Mouse (Mus musculus): Measurements from ENCODE around the gene Krt27. TPM values are rescaled to one million over a fixed set of nuclear protein-coding genes. Genes with fewer than 3 reads are reported as not detected.
A peak's percentile ranks its signal among the peaks of the same experiment; 100 is the strongest.

Gene Krt27
- polyA plus RNA-seq, 1 experiment from 2014 or later = not detected

DNA sequence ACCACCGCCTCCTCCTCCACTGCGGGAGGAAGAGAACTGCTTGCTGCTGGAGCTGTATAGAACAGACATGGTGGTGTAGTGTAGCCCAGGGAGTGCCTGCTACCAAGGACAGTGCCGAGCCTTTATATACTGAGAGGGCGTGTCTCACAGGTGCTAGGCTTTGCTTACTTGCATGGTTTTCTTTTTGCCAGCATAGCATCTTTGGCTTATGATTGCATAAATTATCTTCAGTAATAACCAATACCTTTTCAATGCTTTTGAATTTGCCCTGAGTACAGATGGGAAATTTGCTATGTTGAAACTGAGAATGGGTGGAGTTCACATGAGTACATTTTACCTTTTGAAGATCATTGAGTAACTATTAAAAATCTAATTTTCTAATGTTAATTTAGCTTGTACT, 38.4 kb upstream of the Krt27 start, which contains the start of gene Krt10:
Gene Krt10, minus strand, starts transcription at position 101 of the 400 bp plus-strand sequence.
- Histone ChIP-seq H3K4me2 (ENCODE audit: low read depth, low read length) (no peak within 1 kb of the TSS), H3K27me3 (ENCODE audit: control insufficient read depth, insufficient read depth, low read length) (peaks cover 4% of the 10 kb centered on the region; the same call in 1 of the 2 replicates), H3K9me3 (replicated peaks; ENCODE audit: control insufficient read depth, low read length) (no peaks in the 10 kb centered on the region), H3K4me3 (ENCODE audit: low read length) (no peak within 1 kb of the TSS), H3K4me1 (ENCODE audit: control insufficient read depth, insufficient read depth, low read length) (peaks cover 3% of the 10 kb centered on the region; the same call in 1 of the 2 replicates), H3K36me3 (ENCODE audit: control insufficient read depth, insufficient read depth) (no peaks in the 10 kb centered on the region), H3K27ac (ENCODE audit: low read length) (no peak within 1 kb of the TSS), H3K9ac (ENCODE audit: low read length) (no peak within 1 kb of the TSS)
- no peak for ATAC-seq (replicated peaks; ENCODE audit: extremely low read depth, insufficient read depth, low FRiP score)
- WGBS = 75% methylated on average over 4 of the region's 4 CpGs

- H3K36me3 ChIP-seq (ENCODE audit: control insufficient read depth, insufficient read depth) = no peaks in the 10 kb centered on the region
- no peak overlapping the region for H3K9ac ChIP-seq (ENCODE audit: low read length)
- 91% methylated on average over 18 of the region's 18 CpGs for WGBS
Observed at GRCm38 (mm10) chr11:99388661-99389060, 37.8 kb upstream of the Krt27 start.

DNA sequence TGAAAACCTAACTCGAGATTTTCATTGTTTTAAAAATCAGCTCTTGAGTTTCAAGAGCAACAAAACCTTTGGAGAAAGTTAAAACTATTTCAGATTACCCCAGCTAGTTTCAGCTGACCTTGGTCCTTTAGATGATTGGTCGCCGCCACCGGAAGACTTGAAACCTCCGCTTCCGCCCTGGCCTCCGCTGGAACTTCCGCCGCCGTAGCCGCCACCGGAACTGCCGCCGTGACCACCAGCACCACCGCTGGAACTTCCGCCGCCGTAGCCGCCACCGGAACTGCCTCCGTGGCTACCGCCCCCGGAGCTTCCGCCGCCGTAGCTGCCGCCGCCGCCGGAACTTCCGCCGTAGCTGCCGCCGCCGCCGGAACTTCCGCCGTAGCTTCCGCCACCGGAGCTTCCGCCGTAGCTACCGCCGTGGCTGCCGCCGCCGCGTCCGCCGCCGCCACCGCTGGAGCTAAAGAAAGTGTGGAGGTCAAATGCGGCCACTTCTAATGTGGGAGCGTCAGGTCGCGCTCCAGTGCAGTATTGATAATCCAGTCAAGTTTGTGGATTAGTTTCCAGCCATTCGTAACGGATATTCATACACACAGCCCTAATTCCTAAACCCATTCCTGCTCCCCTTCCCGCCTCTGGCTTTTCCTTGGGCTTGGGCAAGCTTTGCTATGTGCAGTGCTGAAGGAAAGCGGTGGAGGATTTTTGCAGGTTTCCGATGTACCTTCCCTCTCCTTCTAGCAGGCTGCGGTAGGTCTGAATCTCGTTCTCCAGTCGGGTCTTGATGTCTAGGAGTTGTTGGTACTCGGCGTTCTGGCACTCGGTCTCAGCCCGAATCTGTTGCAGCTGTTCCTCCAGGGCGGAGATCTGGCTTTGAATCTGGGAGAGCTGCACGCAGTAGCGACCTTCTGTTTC, 35.2 kb upstream of the Krt27 start:
- H3K9ac ChIP-seq (ENCODE audit: low read length) = peak overlapping the region; percentile 81

More at GRCm38 (mm10) chr11:99388661-99389060, 37.8 kb upstream of the Krt27 start:
- H3K4me1 ChIP-seq (ENCODE audit: control insufficient read depth, insufficient read depth, low read length) = peaks cover 3% of the 10 kb centered on the region; the same call in 1 of the 2 replicates
- no peak for ATAC-seq (replicated peaks; ENCODE audit: extremely low read depth, insufficient read depth, low FRiP score)
- H3K9me3 ChIP-seq (replicated peaks; ENCODE audit: control insufficient read depth, low read length) = no peaks in the 10 kb centered on the region
- no peak overlapping the region for H3K4me3 ChIP-seq (ENCODE audit: low read length)
- H3K27ac ChIP-seq (ENCODE audit: low read length) = no peak overlapping the region
- H3K27me3 ChIP-seq (ENCODE audit: control insufficient read depth, insufficient read depth, low read length) = peaks cover 7% of the 10 kb centered on the region; the same call in 1 of the 2 replicates
- no peak overlapping the region for H3K4me2 ChIP-seq (ENCODE audit: low read depth, low read length)

GRCm38 (mm10) chr11:99379568-99379967, 28.7 kb upstream of the Krt27 start:
- no peaks in the 10 kb centered on the region for H3K9me3 ChIP-seq (replicated peaks; ENCODE audit: control insufficient read depth, low read length)
- peaks cover 11% of the 10 kb centered on the region for H3K27me3 ChIP-seq (ENCODE audit: control insufficient read depth, insufficient read depth, low read length)
- H3K4me1 ChIP-seq (ENCODE audit: control insufficient read depth, insufficient read depth, low read length) = no peaks in the 10 kb centered on the region
- no peak overlapping the region for H3K27ac ChIP-seq (ENCODE audit: low read length)
- no peak overlapping the region for H3K9ac ChIP-seq (ENCODE audit: low read length)
- H3K36me3 ChIP-seq (ENCODE audit: control insufficient read depth, insufficient read depth) = no peaks in the 10 kb centered on the region
- WGBS = 19% methylated on average over 5 of the region's 5 CpGs
- ATAC-seq (replicated peaks; ENCODE audit: extremely low read depth, insufficient read depth, low FRiP score) = no peak
- no peak overlapping the region for H3K4me2 ChIP-seq (ENCODE audit: low read depth, low read length)
- H3K4me3 ChIP-seq (ENCODE audit: low read length) = no peak overlapping the region

More for the DNA sequence above, 35.2 kb upstream of the Krt27 start:
- H3K4me2 ChIP-seq (ENCODE audit: low read depth, low read length) = peak overlapping the region; percentile 74
- no peaks in the 10 kb centered on the region for H3K9me3 ChIP-seq (replicated peaks; ENCODE audit: control insufficient read depth, low read length)
- peaks cover 3% of the 10 kb centered on the region; the same call in 1 of the 2 replicates for H3K4me1 ChIP-seq (ENCODE audit: control insufficient read depth, insufficient read depth, low read length)
- 2% methylated on average over 71 of the region's 71 CpGs for WGBS
- peak overlapping the region; percentile 97 for H3K27ac ChIP-seq (ENCODE audit: low read length)
- no peaks in the 10 kb centered on the region for H3K36me3 ChIP-seq (ENCODE audit: control insufficient read depth, insufficient read depth)
- peak; percentile 86 for ATAC-seq (replicated peaks; ENCODE audit: extremely low read depth, insufficient read depth, low FRiP score)
- H3K27me3 ChIP-seq (ENCODE audit: control insufficient read depth, insufficient read depth, low read length) = peaks cover 8% of the 10 kb centered on the region; the same call in 1 of the 2 replicates
- H3K4me3 ChIP-seq (ENCODE audit: low read length) = peak overlapping the region; percentile 78

DNA sequence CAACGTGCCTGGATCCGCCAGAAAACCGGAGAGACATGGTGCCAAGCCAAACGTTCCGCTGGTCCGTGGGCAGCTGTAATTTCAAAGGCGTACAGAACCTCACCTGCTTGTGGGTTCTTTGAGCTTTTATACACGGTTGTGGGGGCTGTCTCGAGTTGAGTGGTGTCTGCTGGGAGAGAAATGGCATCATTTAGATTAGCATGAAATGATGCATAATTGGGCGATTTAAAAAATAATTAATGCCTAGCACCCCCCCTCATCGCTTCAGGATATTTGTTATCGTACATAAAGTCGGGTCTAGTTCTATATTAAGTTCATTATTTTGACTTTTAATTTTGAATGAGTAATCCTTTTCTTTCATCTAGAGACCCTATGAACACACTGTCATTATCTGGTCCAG, 23.9 kb upstream of the Krt27 start, which contains the start of gene Krt28:
Gene Krt28, minus strand, starts transcription at position 101 of the 400 bp plus-strand sequence.
- Histone ChIP-seq H3K4me2 (ENCODE audit: low read depth, low read length) (no peak within 1 kb of the TSS), H3K4me3 (ENCODE audit: low read length) (no peak within 1 kb of the TSS), H3K27me3 (ENCODE audit: control insufficient read depth, insufficient read depth, low read length) (peaks cover 4% of the 10 kb centered on the region), H3K36me3 (ENCODE audit: control insufficient read depth, insufficient read depth) (no peaks in the 10 kb centered on the region), H3K9ac (ENCODE audit: low read length) (no peak within 1 kb of the TSS), H3K27ac (ENCODE audit: low read length) (no peak within 1 kb of the TSS), H3K4me1 (ENCODE audit: control insufficient read depth, insufficient read depth, low read length) (no peaks in the 10 kb centered on the region), H3K9me3 (replicated peaks; ENCODE audit: control insufficient read depth, low read length) (no peaks in the 10 kb centered on the region)
- no peak for ATAC-seq (replicated peaks; ENCODE audit: extremely low read depth, insufficient read depth, low FRiP score)
- WGBS = 74% methylated on average over 13 of the region's 13 CpGs

DNA sequence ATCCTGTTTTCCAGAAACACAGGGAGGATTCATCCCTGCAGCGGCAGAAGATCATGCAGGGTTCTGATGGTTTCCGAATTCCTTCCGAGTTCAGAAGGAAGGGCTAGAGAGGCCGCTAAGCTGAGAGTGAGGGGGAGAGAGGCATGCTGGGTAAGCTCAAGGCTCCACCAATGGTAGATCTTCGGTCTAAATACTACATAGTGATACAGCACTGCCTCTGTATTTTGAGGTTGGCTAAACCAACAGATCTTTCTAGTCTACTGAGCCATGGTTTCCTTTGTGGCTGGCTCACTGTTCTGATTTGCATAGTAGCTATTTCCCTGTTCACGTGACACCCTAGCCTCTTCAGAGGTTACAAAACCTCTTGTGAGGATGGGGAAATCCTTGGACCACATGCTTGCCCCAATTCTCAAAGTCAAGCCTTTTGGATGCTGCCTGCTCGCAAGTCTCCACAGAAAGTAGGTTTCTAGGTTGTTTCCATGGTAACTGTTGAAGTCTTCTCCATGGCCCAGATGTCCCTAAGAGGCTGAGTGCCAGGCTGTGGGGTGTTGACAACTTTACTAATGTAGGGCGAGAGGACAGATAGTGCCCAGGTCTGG, 19.0 kb upstream of the Krt27 start:
- no peak overlapping the region for H3K27ac ChIP-seq (ENCODE audit: low read length)
- no peak overlapping the region for H3K4me3 ChIP-seq (ENCODE audit: low read length)
- no peak for ATAC-seq (replicated peaks; ENCODE audit: extremely low read depth, insufficient read depth, low FRiP score)
- H3K9ac ChIP-seq (ENCODE audit: low read length) = no peak overlapping the region
- H3K4me1 ChIP-seq (ENCODE audit: control insufficient read depth, insufficient read depth, low read length) = no peaks in the 10 kb centered on the region
- no peaks in the 10 kb centered on the region for H3K9me3 ChIP-seq (replicated peaks; ENCODE audit: control insufficient read depth, low read length)
- WGBS = 79% methylated on average over 8 of the region's 8 CpGs
- H3K4me2 ChIP-seq (ENCODE audit: low read depth, low read length) = no peak overlapping the region
- peaks cover 8% of the 10 kb centered on the region; the same call in 1 of the 2 replicates for H3K27me3 ChIP-seq (ENCODE audit: control insufficient read depth, insufficient read depth, low read length)
- H3K36me3 ChIP-seq (ENCODE audit: control insufficient read depth, insufficient read depth) = no peaks in the 10 kb centered on the region

- no peaks in the 10 kb centered on the region for H3K4me1 ChIP-seq (ENCODE audit: control insufficient read depth, insufficient read depth, low read length)
- H3K27me3 ChIP-seq (ENCODE audit: control insufficient read depth, insufficient read depth, low read length) = peaks cover 5% of the 10 kb centered on the region; the same call in 1 of the 2 replicates
- no peak for ATAC-seq (replicated peaks; ENCODE audit: extremely low read depth, insufficient read depth, low FRiP score)
- no peak overlapping the region for H3K27ac ChIP-seq (ENCODE audit: low read length)
- H3K4me2 ChIP-seq (ENCODE audit: low read depth, low read length) = no peak overlapping the region
- no peak overlapping the region for H3K9ac ChIP-seq (ENCODE audit: low read length)
- H3K9me3 ChIP-seq (replicated peaks; ENCODE audit: control insufficient read depth, low read length) = no peaks in the 10 kb centered on the region
- WGBS = 9% methylated on average over 3 of the region's 3 CpGs
- H3K4me3 ChIP-seq (ENCODE audit: low read length) = no peak overlapping the region
- H3K36me3 ChIP-seq (ENCODE audit: control insufficient read depth, insufficient read depth) = no peaks in the 10 kb centered on the region
Observed at GRCm38 (mm10) chr11:99369229-99369628, 18.3 kb upstream of the Krt27 start.

DNA sequence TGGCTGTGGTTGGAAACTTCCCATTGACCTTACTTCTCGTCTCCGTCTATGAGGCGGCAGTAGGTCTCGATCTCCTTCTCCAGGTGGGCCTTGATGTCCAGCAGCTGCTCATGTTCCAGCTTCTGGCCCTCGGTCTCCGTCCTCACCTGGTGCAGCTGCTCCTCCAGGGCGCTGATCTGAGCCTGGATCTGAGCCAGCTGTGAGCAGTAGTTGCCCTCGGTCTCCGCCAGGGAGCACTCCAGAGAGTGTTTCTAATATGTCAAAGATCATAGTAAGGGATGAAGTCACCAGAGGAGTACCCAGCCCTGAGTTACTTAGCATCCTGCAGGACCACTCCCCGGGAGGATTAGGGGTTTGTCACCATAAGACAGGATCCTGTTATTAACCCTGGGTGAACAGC, 15.9 kb upstream of the Krt27 start:
- WGBS = 35% methylated on average over 10 of the region's 10 CpGs
- Histone ChIP-seq H3K9ac (ENCODE audit: low read length) (no peak overlapping the region), H3K27me3 (ENCODE audit: control insufficient read depth, insufficient read depth, low read length) (peaks cover 5% of the 10 kb centered on the region; the same call in 1 of the 2 replicates), H3K36me3 (ENCODE audit: control insufficient read depth, insufficient read depth) (no peaks in the 10 kb centered on the region), H3K4me3 (ENCODE audit: low read length) (no peak overlapping the region), H3K4me1 (ENCODE audit: control insufficient read depth, insufficient read depth, low read length) (no peaks in the 10 kb centered on the region), H3K9me3 (replicated peaks; ENCODE audit: control insufficient read depth, low read length) (no peaks in the 10 kb centered on the region), H3K27ac (ENCODE audit: low read length) (no peak overlapping the region), H3K4me2 (ENCODE audit: low read depth, low read length) (no peak overlapping the region)
- ATAC-seq (replicated peaks; ENCODE audit: extremely low read depth, insufficient read depth, low FRiP score) = no peak

DNA sequence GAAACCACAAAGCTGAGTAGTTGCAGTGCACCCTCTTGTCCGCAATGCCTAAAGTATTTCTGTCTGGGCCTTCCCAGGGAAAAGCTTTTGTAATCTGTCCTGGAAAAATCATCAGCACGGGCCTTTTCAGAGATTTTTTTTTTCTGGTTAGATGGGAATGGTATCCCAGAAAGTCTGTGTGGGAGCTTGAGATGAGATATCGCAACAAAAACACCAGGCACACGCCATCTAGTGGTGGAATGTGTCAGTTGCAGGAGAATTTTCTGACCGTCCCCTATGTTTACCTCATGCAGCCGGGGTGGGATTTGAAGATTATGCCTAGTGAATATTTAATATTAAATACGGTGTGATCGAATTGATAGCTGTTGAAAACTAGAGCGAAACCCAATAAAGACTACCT, 13.5 kb upstream of the Krt27 start:
- no peak for ATAC-seq (replicated peaks; ENCODE audit: extremely low read depth, insufficient read depth, low FRiP score)
- H3K36me3 ChIP-seq (ENCODE audit: control insufficient read depth, insufficient read depth) = no peaks in the 10 kb centered on the region
- no peak overlapping the region for H3K27ac ChIP-seq (ENCODE audit: low read length)
- H3K4me2 ChIP-seq (ENCODE audit: low read depth, low read length) = no peak overlapping the region
- no peak overlapping the region for H3K9ac ChIP-seq (ENCODE audit: low read length)
- H3K4me3 ChIP-seq (ENCODE audit: low read length) = no peak overlapping the region
- H3K27me3 ChIP-seq (ENCODE audit: control insufficient read depth, insufficient read depth, low read length) = peaks cover 7% of the 10 kb centered on the region; the same call in 1 of the 2 replicates
- WGBS = 20% methylated on average over 9 of the region's 9 CpGs
- H3K9me3 ChIP-seq (replicated peaks; ENCODE audit: control insufficient read depth, low read length) = no peaks in the 10 kb centered on the region
- H3K4me1 ChIP-seq (ENCODE audit: control insufficient read depth, insufficient read depth, low read length) = no peaks in the 10 kb centered on the region

Data from heart, embryonic 16.5 days (tissue).